Mouse (Mus musculus): ENCODE measurements around the gene Pax8. TPM values are rescaled to one million over a fixed set of nuclear protein-coding genes. Genes with fewer than 3 reads are reported as not detected.

Pax8 gene
- total and polyA plus RNA-seq, 3 experiments = 0.17 to 0.60 TPM; not detected in 1

- Histone ChIP-seq H3K9me3 (replicated peaks; ENCODE audit: low read length) (peaks cover 3% of the 10 kb centered on the region), H3K4me1 (ENCODE audit: control insufficient read depth in 1 of 2, insufficient read depth in 2 of 2) (no peaks in the 10 kb centered on the region), H3K27ac (ENCODE audit: insufficient read depth, low read depth) (no peak overlapping the region), H3K79me2 (replicated peaks; ENCODE audit: control insufficient read depth, extremely low read depth, insufficient read depth, poor library complexity, severe bottlenecking) (no peaks in the 10 kb centered on the region), H3K9ac (ENCODE audit: insufficient read depth, low read depth) (no peak overlapping the region), H3K4me2 (ENCODE audit: insufficient read depth, low read depth, poor library complexity, severe bottlenecking) (no peak overlapping the region), H3K36me3 (replicated peaks in 1 of 2; ENCODE audit: control insufficient read depth in 1 of 2, insufficient read depth in 1 of 2, low read length in 1 of 2) (no peaks in the 10 kb centered on the region), H3K4me3 (replicated peaks in 1 of 3; ENCODE audit: low read depth in 2 of 3, low read length in 2 of 3, poor library complexity in 1 of 3) (no peak overlapping the region), H3K27me3 (replicated peaks) (peaks cover 5% of the 10 kb centered on the region)
- dilution Hi-C loops (cut with MboI; ENCODE audit: extremely low pct_ligation_motif_present, extremely low pct_unique_long_range_greater_than_20kb, low sequenced_read_pairs) = no loop called here
- DNase-seq (ENCODE audit: extremely low read depth) = no peak
- no peak for TF ChIP-seq USF2 (conservative IDR thresholded peaks at IDR 0.05; ENCODE audit: low read depth, low read length)
- no peak for TF ChIP-seq POLR2A (IDR thresholded peaks at IDR 0.05; ENCODE audit: low read depth, low read length)
- TF ChIP-seq UBTF (IDR thresholded peaks at IDR 0.05; ENCODE audit: low read depth, low read length) = no peak
- no peak for TF ChIP-seq MXI1 (IDR thresholded peaks at IDR 0.05; ENCODE audit: low read depth, low read length)
- TF ChIP-seq GABPA (IDR thresholded peaks at IDR 0.05; ENCODE audit: insufficient replicate concordance, low read depth, low read length) = no peak
- TF ChIP-seq ZMIZ1 (IDR thresholded peaks at IDR 0.05; ENCODE audit: low read depth, low read length) = no peak
- no peak for TF ChIP-seq SIN3A (IDR thresholded peaks at IDR 0.05; ENCODE audit: low read length)
- no peak for TF ChIP-seq ZNF384 (IDR thresholded peaks at IDR 0.05; ENCODE audit: low read depth, low read length)
- TF ChIP-seq MAX (IDR thresholded peaks at IDR 0.05; ENCODE audit: low read length) = no peak
- no peak for TF ChIP-seq USF1 (IDR thresholded peaks at IDR 0.05; ENCODE audit: low read depth, low read length)
- TF ChIP-seq MAZ (IDR thresholded peaks at IDR 0.05; ENCODE audit: low read depth, low read length) = no peak
- TF ChIP-seq IRF4 (IDR thresholded peaks at IDR 0.05; ENCODE audit: low read depth, low read length) = no peak
- no peak for TF ChIP-seq NRF1 (IDR thresholded peaks at IDR 0.05; ENCODE audit: low read depth, low read length)
- no peak for TF ChIP-seq MYC (IDR thresholded peaks at IDR 0.05; ENCODE audit: low read depth, low read length)
- no peak for TF ChIP-seq MAFK (IDR thresholded peaks at IDR 0.05; ENCODE audit: insufficient replicate concordance, low read length)
- TF ChIP-seq PAX5 (IDR thresholded peaks at IDR 0.05; ENCODE audit: low read length) = no peak
- no peak for TF ChIP-seq CHD1 (IDR thresholded peaks at IDR 0.05; ENCODE audit: low read depth, low read length)
- in situ Hi-C loops (cut with MboI; ENCODE audit: low pct_ligation_motif_present, low pct_unique_long_range_greater_than_20kb, low sequenced_read_pairs) = no loop called here
These were observed 32.0 kb upstream of the Pax8 start for GRCm38 (mm10) chr2:24507359-24507758.

- Histone ChIP-seq H3K27me3 (replicated peaks) (peaks cover 5% of the 10 kb centered on the region), H3K27ac (ENCODE audit: insufficient read depth, low read depth) (no peak overlapping the region), H3K79me2 (replicated peaks; ENCODE audit: control insufficient read depth, extremely low read depth, insufficient read depth, poor library complexity, severe bottlenecking) (no peaks in the 10 kb centered on the region), H3K4me3 (replicated peaks in 1 of 3; ENCODE audit: low read depth in 2 of 3, low read length in 2 of 3, poor library complexity in 1 of 3) (no peak overlapping the region), H3K4me1 (ENCODE audit: control insufficient read depth in 1 of 2, insufficient read depth in 2 of 2) (no peaks in the 10 kb centered on the region), H3K9me3 (replicated peaks; ENCODE audit: low read length) (no peaks in the 10 kb centered on the region), H3K36me3 (replicated peaks in 1 of 2; ENCODE audit: control insufficient read depth in 1 of 2, insufficient read depth in 1 of 2, low read length in 1 of 2) (no peaks in the 10 kb centered on the region), H3K4me2 (ENCODE audit: insufficient read depth, low read depth, poor library complexity, severe bottlenecking) (no peak overlapping the region), H3K9ac (ENCODE audit: insufficient read depth, low read depth) (no peak overlapping the region)
- in situ Hi-C loops (cut with MboI; ENCODE audit: low pct_ligation_motif_present, low pct_unique_long_range_greater_than_20kb, low sequenced_read_pairs) (no loop called here), dilution Hi-C loops (cut with MboI; ENCODE audit: extremely low pct_ligation_motif_present, extremely low pct_unique_long_range_greater_than_20kb, low sequenced_read_pairs) (no loop called here)
- TF ChIP-seq ZMIZ1 (IDR thresholded peaks at IDR 0.05; ENCODE audit: low read depth, low read length) (no peak), USF1 (IDR thresholded peaks at IDR 0.05; ENCODE audit: low read depth, low read length) (no peak), MAZ (IDR thresholded peaks at IDR 0.05; ENCODE audit: low read depth, low read length) (no peak), RCOR1 (conservative IDR thresholded peaks at IDR 0.05; ENCODE audit: low read depth, low read length) (no peak), JUN (IDR thresholded peaks at IDR 0.05; ENCODE audit: insufficient read depth, low read depth, low read length) (no peak), PAX5 (IDR thresholded peaks at IDR 0.05; ENCODE audit: low read length) (no peak), ZKSCAN1 (IDR thresholded peaks at IDR 0.05; ENCODE audit: borderline replicate concordance, low read depth, low read length) (no peak), ZNF384 (IDR thresholded peaks at IDR 0.05; ENCODE audit: low read depth, low read length) (no peak), MAFK (IDR thresholded peaks at IDR 0.05; ENCODE audit: insufficient replicate concordance, low read length) (no peak), GABPA (IDR thresholded peaks at IDR 0.05; ENCODE audit: insufficient replicate concordance, low read depth, low read length) (no peak)
- DNase-seq (ENCODE audit: extremely low read depth) = no peak
These were observed 27.6 kb upstream of the Pax8 start for GRCm38 (mm10) chr2:24502963-24503471.
